Mouse (Mus musculus): Measurements from ENCODE around the gene Sumf1. TPM values are rescaled to one million over a fixed set of nuclear protein-coding genes. Genes with fewer than 3 reads are reported as not detected.

The Sumf1 gene
- total RNA-seq, 4 experiments from 2014 or later: 50.4 to 58.0 (median 51.8) TPM

DNA sequence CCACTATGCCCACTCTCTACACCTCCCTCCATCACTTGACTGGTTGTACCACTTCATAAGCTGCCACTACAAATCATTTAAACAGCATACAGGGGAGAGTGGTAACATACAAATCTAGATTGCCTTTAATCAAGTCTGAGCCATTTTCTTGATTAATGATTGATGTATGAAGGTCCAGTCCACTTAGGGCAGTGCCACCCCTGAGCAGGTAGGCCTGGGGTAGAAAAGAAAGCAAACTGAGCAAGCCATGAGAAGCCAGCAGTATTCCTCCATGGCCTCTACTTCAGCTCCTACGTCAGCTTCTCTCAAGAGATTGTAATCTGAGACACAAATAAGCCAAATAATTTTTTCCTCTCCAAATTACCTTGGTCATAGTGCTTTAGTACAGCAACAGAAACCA is 94.1 kb downstream of the Sumf1 start:
- DNase-seq: no peak

DNA sequence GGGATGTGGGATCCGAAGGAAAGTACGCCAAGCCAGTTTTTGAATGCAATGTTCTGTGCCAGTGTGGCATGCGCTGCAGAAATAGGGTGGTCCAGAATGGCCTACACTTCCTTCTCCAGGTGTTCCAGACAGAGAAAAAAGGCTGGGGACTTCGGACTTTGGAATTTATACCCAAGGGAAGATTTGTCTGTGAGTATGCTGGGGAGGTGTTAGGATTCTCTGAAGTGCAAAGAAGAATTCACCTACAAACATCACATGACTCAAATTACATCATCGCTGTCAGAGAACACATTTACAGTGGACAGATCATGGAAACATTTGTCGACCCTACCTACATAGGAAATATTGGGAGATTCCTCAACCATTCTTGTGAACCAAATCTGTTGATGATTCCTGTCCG is 109.5 kb downstream of the Sumf1 start:
- no peak for DNase-seq

DNA sequence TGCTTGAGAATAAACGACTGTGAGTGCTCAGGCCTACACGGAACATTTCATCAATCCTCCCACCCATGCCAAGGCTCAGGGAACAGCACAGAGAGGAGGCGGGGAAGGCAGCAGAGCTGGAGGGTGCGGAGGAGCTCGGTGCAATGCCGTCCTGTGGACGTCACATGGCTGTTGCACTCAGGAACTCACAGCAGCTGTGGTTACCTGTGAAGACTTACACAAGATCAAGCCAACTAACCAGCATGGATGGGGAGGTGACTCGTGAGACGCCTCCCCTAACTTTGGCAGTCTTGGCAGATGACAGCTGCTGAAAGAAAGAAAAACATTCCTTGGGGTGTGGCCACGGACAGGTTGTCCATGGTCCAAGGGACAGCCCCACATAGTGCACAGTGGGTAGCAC is 110.8 kb downstream of the Sumf1 start:
- no peak for DNase-seq

DNA sequence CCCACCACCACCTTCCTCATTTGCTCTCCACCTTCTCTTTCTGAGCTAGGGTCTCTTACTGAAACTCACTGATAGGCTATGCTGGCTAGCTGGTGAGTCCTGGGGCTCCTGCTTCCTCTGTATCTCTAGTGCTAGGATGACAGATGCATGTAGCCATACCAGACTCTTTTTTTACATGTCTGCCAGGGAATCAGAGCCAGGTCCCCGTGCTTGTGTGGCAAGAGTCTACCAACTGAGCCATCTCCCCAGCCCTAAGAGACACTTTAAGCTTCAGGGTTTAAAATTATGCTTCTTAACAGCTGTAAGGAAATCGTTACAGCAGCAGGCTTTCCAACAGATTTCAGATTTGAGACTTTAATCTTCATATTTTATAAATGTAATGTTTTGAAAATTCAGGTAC is 111.5 kb downstream of the Sumf1 start:
- no peak for DNase-seq

DNA sequence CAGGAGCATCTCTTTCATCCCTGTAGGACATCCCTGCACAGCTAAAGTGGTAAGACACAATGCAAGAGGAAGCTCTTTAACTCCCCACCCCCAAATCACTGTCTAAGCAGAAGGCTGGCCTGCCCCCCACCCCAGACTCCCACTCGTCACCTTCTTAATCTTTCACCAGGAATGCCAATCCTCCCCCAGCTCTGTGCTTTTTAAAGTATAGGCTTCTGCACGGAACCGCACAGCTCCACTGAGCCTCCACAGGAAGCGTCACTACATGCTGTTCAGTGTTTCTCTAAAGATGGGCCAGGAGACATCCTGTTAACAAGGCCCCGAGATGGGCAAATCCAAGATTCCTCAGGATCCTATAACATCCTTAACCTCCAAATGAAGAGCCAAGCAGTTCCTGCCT is 112.3 kb downstream of the Sumf1 start:
- no peak for DNase-seq

DNA sequence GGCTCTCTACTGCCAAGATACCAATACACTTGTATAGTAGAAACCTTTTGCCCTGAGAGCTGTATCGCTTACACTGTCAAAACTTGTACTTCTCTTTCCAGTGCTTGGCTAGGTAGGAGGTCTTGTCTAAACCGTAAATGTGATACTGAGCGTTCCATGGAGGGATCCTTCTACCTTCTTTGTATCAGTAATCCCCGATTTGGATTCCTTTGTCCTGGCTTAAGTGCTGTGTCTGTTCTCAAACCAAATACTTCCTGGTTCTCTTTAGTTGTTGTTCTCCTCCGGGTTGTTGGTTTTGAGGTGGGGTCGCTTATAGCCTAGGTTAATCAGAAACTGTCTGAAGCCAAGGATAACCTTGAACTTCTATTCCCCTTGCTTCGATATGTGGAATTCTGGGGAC is 114.4 kb downstream of the Sumf1 start:
- DNase-seq: no peak

DNA sequence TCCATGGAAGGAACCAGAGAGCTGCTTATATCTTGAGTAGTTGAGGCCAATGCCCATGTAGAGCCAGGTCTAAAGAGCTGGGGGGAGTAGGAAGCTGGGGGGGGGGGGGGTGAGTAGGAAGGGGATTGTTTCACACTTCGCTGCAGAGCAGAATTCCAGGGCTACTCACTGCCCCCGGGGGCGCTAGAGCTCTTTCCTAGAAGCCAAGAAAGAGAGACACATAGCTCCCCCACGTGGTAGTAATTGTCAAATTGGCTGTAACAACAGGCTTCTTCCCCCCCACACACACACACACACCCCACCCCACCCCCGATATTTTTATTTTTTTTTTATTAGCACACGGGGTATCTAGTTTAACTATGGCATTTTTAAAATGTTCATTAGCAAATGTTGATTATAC is 119.8 kb downstream of the Sumf1 start:
- DNase-seq: peak; percentile 70

DNA sequence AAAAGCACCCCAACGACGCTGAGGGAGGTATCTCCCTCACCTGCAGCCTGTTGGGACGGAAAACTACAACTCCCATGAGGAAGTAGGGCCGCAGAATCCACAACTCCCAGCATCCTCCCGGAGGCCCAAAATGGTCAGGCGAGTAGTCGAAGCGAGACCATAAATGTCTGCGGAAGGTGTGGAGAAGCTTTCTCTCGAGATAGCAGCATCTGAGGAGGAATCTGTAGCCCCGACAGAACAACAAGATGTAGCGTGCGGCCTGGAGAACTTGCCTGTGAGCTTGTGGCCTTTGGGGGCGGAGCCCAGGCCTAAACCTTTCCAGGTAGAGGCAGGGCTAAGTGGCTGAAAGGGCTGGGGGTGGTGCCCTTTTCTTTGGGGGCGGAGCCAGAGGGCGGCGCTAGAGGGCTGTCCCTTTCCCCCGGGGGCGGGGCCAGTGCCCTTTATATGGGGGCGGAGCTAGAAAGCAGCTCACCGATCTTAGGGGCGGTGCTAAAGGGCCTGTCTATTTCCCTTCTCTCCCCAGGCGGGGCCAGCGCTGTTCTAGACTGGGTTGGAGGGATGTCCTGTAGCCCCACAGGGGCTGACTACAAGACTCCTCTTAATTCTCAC is 120.4 kb downstream of the Sumf1 start, which contains the start of gene Setmar:
Gene Setmar (plus strand): TSS at position 128 of the 609 bp plus-strand sequence.
- peak; percentile 94 for DNase-seq

DNA sequence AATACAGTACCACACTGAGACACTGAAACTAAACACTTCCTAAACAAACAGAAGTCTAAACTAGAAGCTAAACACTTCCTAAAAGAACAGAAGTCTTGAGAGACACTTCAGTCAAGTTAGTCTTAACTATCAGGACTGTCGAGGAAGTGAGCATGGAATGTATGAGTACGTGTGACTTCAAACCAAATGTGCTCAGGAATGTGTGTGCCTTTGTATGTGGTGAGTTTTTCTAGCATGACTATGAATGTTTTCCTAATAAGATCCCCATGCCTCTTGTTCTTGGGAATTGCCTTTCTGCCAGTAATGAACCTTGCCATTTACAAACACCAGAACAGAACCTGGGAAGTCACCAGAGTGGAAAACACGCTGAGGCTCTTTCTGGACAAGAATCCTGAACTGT is 124.3 kb downstream of the Sumf1 start:
- DNase-seq: no peak

DNA sequence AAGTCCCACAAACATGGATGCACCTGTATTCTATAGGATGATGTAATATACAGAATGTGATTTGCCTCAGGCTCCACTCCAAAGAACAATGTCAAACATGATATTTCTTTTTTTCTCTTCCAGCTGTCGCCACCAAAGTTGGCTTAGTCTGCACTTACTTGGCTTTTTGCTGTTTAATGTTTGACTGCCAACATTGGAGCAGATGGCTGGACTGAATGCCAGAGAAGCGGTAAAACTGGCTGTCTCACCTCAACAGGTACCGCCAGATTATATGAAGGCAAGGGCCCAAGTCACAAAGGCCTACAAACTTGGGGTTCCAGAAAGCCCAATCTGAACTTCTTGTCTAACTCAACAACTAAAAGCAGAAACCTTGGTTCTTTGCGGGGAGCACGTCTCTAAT is 127.3 kb downstream of the Sumf1 start:
- DNase-seq: no peak

DNA sequence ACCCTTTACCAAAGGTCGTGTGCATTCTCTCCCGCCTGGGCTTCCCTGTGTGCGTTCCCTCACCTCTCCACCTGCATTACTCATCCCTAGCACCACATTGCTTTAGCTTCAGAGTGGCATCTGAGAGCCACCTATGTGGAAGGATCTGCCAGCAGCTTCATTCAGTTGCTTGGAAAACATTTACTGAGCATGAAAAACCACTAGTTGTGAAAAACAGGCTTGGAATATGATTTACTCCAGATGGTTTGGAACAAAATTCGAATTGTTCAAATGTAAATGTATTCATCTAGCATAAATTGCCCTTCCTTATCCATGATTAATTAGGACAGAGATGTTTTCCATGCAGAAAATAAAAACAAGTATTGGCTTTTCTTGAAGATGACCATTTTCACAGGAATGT is 128.0 kb downstream of the Sumf1 start:
- DNase-seq: no peak

Other genes with a start within 250 kb of the Sumf1 start
- 1 to 10 TPM; 6.4 to 7.8 (median 7.0) TPM for gene Setmar, start 120.5 kb downstream of the Sumf1 start, total RNA-seq (2022)
- 100 to 1,000 TPM; 131 to 220 (median 161) TPM for gene Itpr1, start 27.5 kb upstream of the Sumf1 start, total RNA-seq (2022)